Mouse (Mus musculus): Measurements from ENCODE around the gene Atf4.

Atf4 gene

GRCm38 (mm10) chr15:80254847-80255645, at the start of gene Atf4:
Atf4 (plus strand) TSS chr15:80255184.
- peak; percentile 100 for DNase-seq (ENCODE audit: low spot score)

DNA sequence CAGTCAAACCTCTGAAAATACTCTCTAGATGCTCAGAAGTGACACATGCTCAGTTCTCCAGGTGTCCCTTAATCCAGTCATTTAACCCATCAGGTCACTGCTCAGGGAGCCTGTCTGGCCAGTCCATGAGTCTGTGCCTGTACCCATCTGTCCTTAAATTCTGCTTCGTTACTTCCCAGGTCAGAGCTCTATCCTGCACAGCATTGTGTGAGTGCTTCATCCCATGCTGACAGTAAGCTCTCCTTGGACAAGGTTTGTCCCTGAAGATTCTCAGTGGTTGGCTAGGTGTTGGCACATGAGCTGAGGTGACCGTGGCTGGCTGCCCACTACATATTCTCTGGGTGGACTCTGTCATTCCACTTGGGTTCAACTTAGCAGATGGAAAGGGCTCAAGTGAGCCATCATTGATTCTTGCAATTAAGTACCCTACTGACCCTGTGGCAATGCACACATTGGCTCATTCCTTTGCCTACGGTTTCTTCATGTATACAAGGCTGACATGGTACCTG, 48.9 kb upstream of the Atf4 start:
- DNase-seq (ENCODE audit: low spot score): no peak

GRCm38 (mm10) chr15:80208446-80208845, 46.5 kb upstream of the Atf4 start:
- DNase-seq (ENCODE audit: low spot score): no peak

- DNase-seq (ENCODE audit: low spot score): no peak
These were observed 41.3 kb upstream of the Atf4 start for GRCm38 (mm10) chr15:80213688-80214087.

GRCm38 (mm10) chr15:80215716-80216479, 39.1 kb upstream of the Atf4 start:
- peak; percentile 74 for DNase-seq (ENCODE audit: low spot score)

- DNase-seq (ENCODE audit: low spot score): no peak
These were observed 38.5 kb upstream of the Atf4 start for GRCm38 (mm10) chr15:80216480-80216820.

DNA sequence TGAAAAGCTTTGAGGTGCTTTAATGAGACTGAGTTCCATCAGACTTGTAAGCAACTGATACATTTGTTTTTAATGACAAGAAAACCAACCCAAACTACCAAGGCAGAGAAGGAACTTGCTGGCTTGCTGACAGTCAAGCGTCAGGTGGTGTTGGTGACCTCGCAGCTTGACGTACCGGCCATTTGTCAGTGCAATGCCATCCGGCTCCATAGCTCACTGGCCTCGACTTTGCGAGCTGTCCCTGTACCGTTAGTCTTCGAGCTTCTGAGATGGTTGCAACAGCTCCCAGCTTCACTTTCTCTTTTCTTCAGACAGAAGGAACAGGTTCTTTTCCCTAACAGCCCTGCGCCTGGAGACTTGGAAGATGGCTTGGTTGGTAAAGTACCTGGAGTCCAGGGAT, 37.5 kb upstream of the Atf4 start:
- no peak for DNase-seq (ENCODE audit: low spot score)

DNA sequence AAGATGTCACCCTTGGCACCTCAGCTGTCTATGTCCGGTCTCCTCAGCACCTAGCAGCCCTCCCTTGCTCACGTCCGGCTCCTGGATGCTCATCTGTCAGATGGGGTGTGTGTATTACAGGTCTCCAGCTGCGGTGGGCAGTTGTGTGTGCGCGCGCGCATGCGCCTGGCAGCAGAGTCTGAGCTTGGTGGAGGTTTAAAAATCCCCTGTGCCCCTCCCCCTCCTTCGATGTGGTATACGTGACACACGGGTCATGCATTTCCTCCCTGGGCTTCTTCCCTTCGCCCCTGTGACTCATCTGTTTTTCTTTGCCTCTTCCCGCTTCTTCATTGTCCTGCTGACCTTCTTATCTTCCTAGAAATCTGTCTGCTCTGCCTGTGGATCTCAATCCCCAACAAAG, 35.8 kb upstream of the Atf4 start:
- peak; percentile 84 for DNase-seq (ENCODE audit: low spot score)

DNA sequence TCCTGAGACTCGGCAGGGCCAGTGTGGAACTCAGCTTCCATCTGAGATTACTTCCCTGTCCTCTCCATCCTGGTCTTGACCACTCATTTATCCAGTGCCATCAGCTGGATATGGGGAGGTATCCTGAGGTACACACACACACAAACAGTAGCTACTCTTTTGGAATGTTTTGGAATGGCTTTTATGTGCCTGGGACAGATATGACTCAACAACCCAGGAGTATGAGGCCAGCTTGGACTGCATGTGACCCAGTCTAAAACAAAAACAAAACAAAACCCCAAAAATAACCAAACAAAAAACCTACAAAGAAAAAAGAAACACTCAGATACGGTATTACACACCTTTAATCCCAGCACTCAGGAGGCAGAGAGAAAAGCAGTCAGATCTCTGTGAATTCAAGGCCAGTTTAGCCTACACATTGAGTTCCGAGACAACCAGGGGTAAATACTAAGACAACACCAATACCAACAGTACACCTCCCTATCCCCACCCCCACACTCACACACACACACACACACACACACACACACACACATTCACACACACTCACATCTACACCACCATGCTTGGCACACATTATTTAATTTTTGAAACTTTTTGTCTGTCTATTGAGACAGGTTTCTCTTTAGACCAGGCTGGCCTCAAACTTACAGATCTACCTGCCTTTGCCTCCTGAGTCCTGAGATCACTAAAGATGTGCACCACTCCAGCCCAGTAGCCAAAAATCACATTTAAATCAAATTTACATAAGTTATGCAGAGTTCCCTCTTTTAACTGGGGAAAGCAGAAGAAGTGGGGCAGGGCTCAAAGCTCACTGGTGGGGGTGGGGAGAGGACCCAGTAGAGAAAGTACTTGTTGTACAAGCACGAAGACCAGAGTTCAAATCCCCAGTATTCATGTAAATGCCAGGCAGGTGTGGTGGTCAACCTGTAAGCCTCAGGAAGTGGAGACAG, 35.0 kb upstream of the Atf4 start:
- no peak for DNase-seq (ENCODE audit: low spot score)

DNA sequence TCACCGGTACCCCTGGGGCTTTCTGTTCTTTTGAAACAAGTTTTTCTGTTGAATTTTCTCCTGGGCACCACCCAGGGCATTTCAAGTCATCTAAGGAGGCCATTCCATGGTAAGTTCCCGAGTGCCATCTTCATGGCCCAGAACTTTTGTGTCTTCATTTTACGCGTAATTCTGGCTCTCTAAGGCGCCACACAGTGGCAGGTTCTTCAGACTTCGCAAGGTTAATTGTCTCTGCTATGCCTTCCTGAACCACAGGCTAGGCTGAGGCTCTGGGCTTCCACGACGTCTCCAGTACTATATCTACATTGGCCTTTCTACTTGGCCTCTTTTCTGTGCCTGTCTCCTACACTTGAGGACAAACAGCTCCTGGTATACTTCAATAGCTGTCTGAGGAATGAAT, 34.0 kb upstream of the Atf4 start:
- no peak for DNase-seq (ENCODE audit: low spot score)

GRCm38 (mm10) chr15:80223751-80224150, 31.2 kb upstream of the Atf4 start:
- no peak for DNase-seq (ENCODE audit: low spot score)

GRCm38 (mm10) chr15:80225208-80225607, 29.8 kb upstream of the Atf4 start:
- peak; percentile 91 for DNase-seq (ENCODE audit: low spot score)

DNA sequence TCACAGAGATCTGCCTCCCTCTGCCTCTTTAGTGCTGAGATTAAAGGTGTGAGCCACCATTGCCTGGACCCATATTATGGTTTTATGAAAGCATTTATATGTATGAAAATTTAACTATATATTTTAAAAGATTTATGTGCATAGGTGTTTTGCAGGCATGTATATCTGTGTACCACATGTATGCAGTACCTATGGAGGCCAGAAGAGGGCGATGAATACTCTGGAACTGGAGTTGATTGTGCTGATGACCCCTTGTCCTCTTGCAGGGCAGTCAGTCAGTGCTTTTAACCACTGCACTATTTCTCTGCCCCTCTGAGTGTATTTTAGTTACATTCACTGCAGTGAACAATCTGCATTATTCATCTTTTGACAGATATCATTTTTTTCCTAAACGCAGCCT, 29.2 kb upstream of the Atf4 start:
- DNase-seq (ENCODE audit: low spot score): peak; percentile 73

- no peak for DNase-seq (ENCODE audit: low spot score)
These were observed 26.7 kb upstream of the Atf4 start for GRCm38 (mm10) chr15:80228071-80228800.

DNA sequence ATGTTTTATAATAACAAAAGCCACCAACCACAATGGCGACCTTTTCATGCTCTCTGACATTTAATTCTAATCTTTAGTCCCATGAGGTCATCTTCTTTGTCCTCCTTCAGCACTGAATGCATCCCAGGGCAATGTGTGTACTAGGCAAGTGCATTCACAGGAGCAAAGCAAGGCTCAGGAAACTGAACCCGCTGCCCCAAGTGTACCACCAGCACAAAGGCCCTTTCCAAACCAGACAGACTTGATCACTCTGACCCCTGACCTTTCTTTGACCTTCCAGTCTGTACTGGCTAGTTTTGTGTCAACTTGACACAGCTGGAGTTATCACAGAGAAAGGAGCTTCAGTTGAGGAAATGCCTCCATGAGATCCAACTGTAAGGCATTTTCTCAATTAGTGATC, 22.7 kb upstream of the Atf4 start:
- peak; percentile 35 for DNase-seq (ENCODE audit: low spot score)

DNA sequence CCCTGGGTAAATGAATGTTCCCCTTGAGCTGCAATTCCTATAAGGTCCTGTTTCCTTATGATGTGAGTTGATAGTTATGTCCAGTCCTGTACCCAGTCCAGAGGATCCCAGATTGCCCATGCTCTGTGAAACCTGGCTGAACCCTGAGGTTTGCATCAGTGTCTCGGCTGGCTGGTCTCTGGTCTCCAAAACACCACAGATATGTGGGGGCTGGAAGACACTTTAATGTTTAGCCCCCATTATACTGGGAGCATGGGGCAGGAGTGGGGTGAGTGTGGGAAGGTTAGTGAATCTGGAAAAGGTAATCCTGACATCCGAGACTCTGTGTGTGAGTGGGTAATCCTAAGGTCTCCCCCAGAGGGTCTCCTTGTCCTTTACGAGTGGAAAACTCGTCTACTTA, 21.9 kb upstream of the Atf4 start:
- peak; percentile 46 for DNase-seq (ENCODE audit: low spot score)

- DNase-seq (ENCODE audit: low spot score): peak; percentile 100
These were observed 21.1 kb upstream of the Atf4 start, which contains the start of gene Mief1 for GRCm38 (mm10) chr15:80233733-80234509. Mief1 (plus strand) TSS chr15:80234018.

DNA sequence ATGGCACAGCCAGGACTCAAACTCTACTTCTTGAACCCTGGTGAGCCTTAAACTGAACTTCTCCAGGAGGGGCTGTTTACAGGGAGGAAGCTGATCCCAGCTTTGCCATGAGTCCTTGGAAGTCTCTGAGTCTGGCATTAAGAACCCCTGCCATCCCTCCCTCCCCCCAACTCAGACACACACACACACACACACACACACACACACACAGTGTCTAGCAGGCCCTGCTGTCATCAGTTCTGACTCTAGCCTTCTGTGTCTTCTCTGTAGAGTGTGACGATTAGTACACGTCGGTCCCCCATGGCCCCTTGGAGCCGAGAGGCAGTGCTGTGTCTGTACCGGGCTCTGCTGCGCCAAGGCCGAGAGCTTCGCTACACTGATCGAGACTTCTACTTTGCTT, 19.4 kb upstream of the Atf4 start, which contains the start of gene AC140267.1:
Gene AC140267.1, plus strand, starts transcription at position 301 of the 400 bp plus-strand sequence.
- DNase-seq (ENCODE audit: low spot score): no peak

DNA sequence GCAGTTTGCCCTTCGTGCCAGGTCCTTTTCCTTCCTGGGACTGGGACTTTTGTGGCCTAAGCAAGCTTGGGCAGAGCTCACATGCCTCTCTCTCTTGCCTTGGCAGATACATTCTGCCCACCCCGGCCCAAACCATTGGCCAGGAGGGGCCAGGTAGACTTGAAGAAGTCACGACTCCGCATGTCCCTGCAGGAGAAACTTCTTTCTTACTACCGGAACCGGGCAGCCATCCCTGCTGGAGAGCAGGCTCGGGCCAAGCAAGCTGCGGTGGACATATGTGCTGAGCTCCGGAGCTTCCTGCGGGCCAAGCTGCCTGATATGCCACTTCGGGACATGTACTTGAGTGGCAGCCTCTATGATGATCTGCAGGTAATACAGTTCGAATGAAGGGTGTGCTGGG, 6.8 kb upstream of the Atf4 start:
- no peak for DNase-seq (ENCODE audit: low spot score)

- DNase-seq (ENCODE audit: low spot score): no peak
These were observed 6.4 kb upstream of the Atf4 start for GRCm38 (mm10) chr15:80248596-80248995.
